Mouse (Mus musculus) liver, embryonic 11.5 days (tissue): ENCODE results near the gene Lap3. TPM values are rescaled to one million over a fixed set of nuclear protein-coding genes. Genes with fewer than 3 reads are reported as not detected.

ENCODE experiments used
- ATAC-seq: fragments of 200-750 bp; cut with Nextera tagmentation; replicated peaks from 2 replicates; pipeline ENCODE4 v1.8.0; 2017; ENCODE audit warnings: moderate number of reproducible peaks, mild to moderate bottlenecking, moderate TSS enrichment, moderate library complexity; ENCODE audit not compliant: low FRiP score
- DNase-seq: peaks from one replicate; pipeline ENCODE4 v3.0.0-alpha.2; 2017; ENCODE audit warnings: low spot score
- H3K27ac ChIP-seq: fragments of 300-500 bp; sonication (generic); 2 replicates; pipeline ENCODE4 v1.5.1; 2014; ENCODE audit warnings: mild to moderate bottlenecking, low read depth, low read length, control low read depth
- H3K27me3 ChIP-seq: fragments of 300-500 bp; sonication (generic); replicated peaks from 2 replicates; pipeline ENCODE4 v1.6.1; 2014; ENCODE audit warnings: low read length, mixed read lengths; ENCODE audit not compliant: control insufficient read depth, insufficient read depth
- H3K36me3 ChIP-seq: fragments of 300-500 bp; sonication (generic); 2 replicates; pipeline ENCODE4 v1.6.1; 2014; ENCODE audit warnings: mild to moderate bottlenecking, low read length, moderate library complexity, mixed read lengths; ENCODE audit not compliant: control insufficient read depth, insufficient read depth
- H3K4me1 ChIP-seq: fragments of 300-500 bp; sonication (generic); replicated peaks from 2 replicates; pipeline ENCODE4 v1.6.1; 2014; ENCODE audit warnings: low read length, mixed read lengths; ENCODE audit not compliant: control insufficient read depth, insufficient read depth
- H3K4me2 ChIP-seq: fragments of 300-500 bp; sonication (generic); 2 replicates; pipeline ENCODE4 v1.6.1; 2014; ENCODE audit warnings: mild to moderate bottlenecking, control low read depth, moderate library complexity
- H3K4me3 ChIP-seq: fragments of 300-500 bp; sonication (generic); 2 replicates; pipeline ENCODE4 v1.5.1; 2014; ENCODE audit warnings: low read depth, low read length, control low read depth
- H3K9ac ChIP-seq: fragments of 300-500 bp; sonication (generic); 2 replicates; pipeline ENCODE4 v1.6.1; 2014; ENCODE audit warnings: low read depth, low read length, control low read depth
- H3K9me3 ChIP-seq: fragments of 300-500 bp; sonication (generic); 2 replicates; pipeline ENCODE4 v1.6.1; 2016; ENCODE audit warnings: low read length, inconsistent platforms, mixed read lengths; ENCODE audit not compliant: control insufficient read depth
- WGBS: fragments of 180-500 bp; shearing (Covaris S2); extraction: QIAGEN DNeasy Blood & Tissue Kit; methylation state at CpG from one replicate; pipeline ENCODE4 v1.1.7; 2014; 5-methylcytosine and 5-hydroxymethylcytosine counted together
- polyA plus RNA-seq: library from polyadenylated mRNA; unstranded; fragments of >200 nt; fragmentation: Nextera tagmentation; extraction: Ambion mirVana; gene quantifications from 2 replicates; pipeline ENCODE4 v1.2.1, GENCODE M21; 2014

The Lap3 gene
- polyA plus RNA-seq, 1 experiment from 2014 or later: 112 TPM

- Histone ChIP-seq H3K4me1 (no peaks in the 10 kb centered on the region), H3K27me3 (no peaks in the 10 kb centered on the region), H3K4me2 (no peak overlapping the region), H3K9me3 (no peaks in the 10 kb centered on the region), H3K36me3 (no peaks in the 10 kb centered on the region), H3K4me3 (no peak overlapping the region), H3K9ac (no peak overlapping the region), H3K27ac (no peak overlapping the region)
- DNase-seq: no peak
- ATAC-seq: no peak
- WGBS: 61% methylated on average over 3 of the region's 3 CpGs
These were observed 10.6 kb upstream of the Lap3 start for GRCm38 (mm10) chr5:45482607-45483006.

GRCm38 (mm10) chr5:45483654-45484053 lies 9.5 kb upstream of the Lap3 start:
- 86% methylated on average over 1 of the region's 1 CpGs for WGBS
- Histone ChIP-seq H3K4me1 (no peaks in the 10 kb centered on the region), H3K9me3 (no peaks in the 10 kb centered on the region), H3K27me3 (no peaks in the 10 kb centered on the region), H3K4me2 (no peak overlapping the region), H3K27ac (no peak overlapping the region), H3K4me3 (no peak overlapping the region), H3K36me3 (no peaks in the 10 kb centered on the region), H3K9ac (no peak overlapping the region)
- ATAC-seq: no peak
- no peak for DNase-seq

- H3K27ac ChIP-seq: no peak overlapping the region
- ATAC-seq (no peak), DNase-seq (no peak)
- H3K27me3 ChIP-seq: no peaks in the 10 kb centered on the region
- no peaks in the 10 kb centered on the region for H3K9me3 ChIP-seq
- peaks cover 9% of the 10 kb centered on the region for H3K4me1 ChIP-seq
- peaks cover 5% of the 10 kb centered on the region for H3K36me3 ChIP-seq
- H3K9ac ChIP-seq: no peak overlapping the region
- H3K4me2 ChIP-seq: no peak overlapping the region
- no peak overlapping the region for H3K4me3 ChIP-seq
- 66% methylated on average over 4 of the region's 4 CpGs for WGBS
These were observed 1.4 kb upstream of the Lap3 start for GRCm38 (mm10) chr5:45491776-45492175.

GRCm38 (mm10) chr5:45494093-45494755 lies 1.1 kb downstream of the Lap3 start:
- H3K27ac ChIP-seq: peak overlapping the region; percentile 64; the same call in 1 of the 2 replicates
- H3K4me1 ChIP-seq: peaks cover 9% of the 10 kb centered on the region
- peak overlapping the region; percentile 64 for H3K4me3 ChIP-seq
- peaks cover 15% of the 10 kb centered on the region for H3K36me3 ChIP-seq
- H3K27me3 ChIP-seq: no peaks in the 10 kb centered on the region
- WGBS: 49% methylated on average over 9 of the region's 9 CpGs
- no peak for ATAC-seq
- peak overlapping the region; percentile 83 for H3K9ac ChIP-seq
- no peaks in the 10 kb centered on the region for H3K9me3 ChIP-seq
- DNase-seq: no peak
- H3K4me2 ChIP-seq: peak overlapping the region; percentile 91

GRCm38 (mm10) chr5:45495429-45495975 lies 2.3 kb downstream of the Lap3 start:
- no peak overlapping the region for H3K9ac ChIP-seq
- H3K27ac ChIP-seq: no peak overlapping the region
- no peak for DNase-seq
- peaks cover 23% of the 10 kb centered on the region for H3K36me3 ChIP-seq
- no peak overlapping the region for H3K4me3 ChIP-seq
- no peak overlapping the region for H3K4me2 ChIP-seq
- H3K27me3 ChIP-seq: no peaks in the 10 kb centered on the region
- no peak for ATAC-seq
- no peaks in the 10 kb centered on the region for H3K9me3 ChIP-seq
- 85% methylated on average over 3 of the region's 3 CpGs for WGBS
- H3K4me1 ChIP-seq: peaks cover 9% of the 10 kb centered on the region

GRCm38 (mm10) chr5:45496042-45496441 lies 2.9 kb downstream of the Lap3 start:
- H3K27ac ChIP-seq: no peak overlapping the region
- peaks cover 9% of the 10 kb centered on the region for H3K4me1 ChIP-seq
- H3K27me3 ChIP-seq: no peaks in the 10 kb centered on the region
- H3K36me3 ChIP-seq: peaks cover 26% of the 10 kb centered on the region
- no peak for DNase-seq
- H3K9ac ChIP-seq: no peak overlapping the region
- H3K4me2 ChIP-seq: no peak overlapping the region
- no peak for ATAC-seq
- no peak overlapping the region for H3K4me3 ChIP-seq
- H3K9me3 ChIP-seq: no peaks in the 10 kb centered on the region

- WGBS: 91% methylated on average over 4 of the region's 4 CpGs
- peaks cover 30% of the 10 kb centered on the region for H3K36me3 ChIP-seq
- H3K9ac ChIP-seq: no peak overlapping the region
- no peak for DNase-seq
- no peak for ATAC-seq
- H3K4me3 ChIP-seq: no peak overlapping the region
- no peaks in the 10 kb centered on the region for H3K27me3 ChIP-seq
- H3K4me2 ChIP-seq: no peak overlapping the region
- no peak overlapping the region for H3K27ac ChIP-seq
- H3K9me3 ChIP-seq: no peaks in the 10 kb centered on the region
- peaks cover 9% of the 10 kb centered on the region for H3K4me1 ChIP-seq
These were observed 3.3 kb downstream of the Lap3 start for GRCm38 (mm10) chr5:45496479-45496878.

GRCm38 (mm10) chr5:45496930-45497550 lies 3.9 kb downstream of the Lap3 start:
- Histone ChIP-seq H3K4me3 (no peak overlapping the region), H3K36me3 (peaks cover 31% of the 10 kb centered on the region), H3K27me3 (no peaks in the 10 kb centered on the region), H3K4me2 (no peak overlapping the region), H3K27ac (no peak overlapping the region), H3K9ac (no peak overlapping the region), H3K4me1 (peaks cover 9% of the 10 kb centered on the region), H3K9me3 (no peaks in the 10 kb centered on the region)
- 90% methylated on average over 12 of the region's 12 CpGs for WGBS
- DNase-seq: no peak
- ATAC-seq: no peak

- peaks cover 9% of the 10 kb centered on the region for H3K4me1 ChIP-seq
- H3K9me3 ChIP-seq: no peaks in the 10 kb centered on the region
- H3K4me2 ChIP-seq: no peak overlapping the region
- DNase-seq (no peak), ATAC-seq (no peak)
- no peak overlapping the region for H3K9ac ChIP-seq
- peaks cover 33% of the 10 kb centered on the region for H3K36me3 ChIP-seq
- H3K27me3 ChIP-seq: no peaks in the 10 kb centered on the region
- H3K27ac ChIP-seq: no peak overlapping the region
- 86% methylated on average over 5 of the region's 5 CpGs for WGBS
- H3K4me3 ChIP-seq: no peak overlapping the region
These were observed 4.4 kb downstream of the Lap3 start for GRCm38 (mm10) chr5:45497564-45497963.
